Mouse (Mus musculus) brain, embryonic 18.5 days (tissue): ENCODE results near the gene Dnajc27.

Experiments used
- DNase-seq: peaks from one replicate; pipeline ENCODE4 v3.0.0-alpha.2; 2012; ENCODE audit warnings: low read depth, low spot score

Dnajc27 gene

GRCm38 (mm10) chr12:4080311-4080710 is 2.1 kb upstream of the Dnajc27 start:
- peak; percentile 36 for DNase-seq

- DNase-seq = no peak
These were observed 1.1 kb downstream of the Dnajc27 start for GRCm38 (mm10) chr12:4083441-4083840.

- peak; percentile 18 for DNase-seq
These were observed 25.0 kb downstream of the Dnajc27 start for GRCm38 (mm10) chr12:4107383-4107782.

- no peak for DNase-seq
These were observed 33.7 kb downstream of the Dnajc27 start for GRCm38 (mm10) chr12:4116132-4116531.

- DNase-seq = no peak
These were observed 34.8 kb downstream of the Dnajc27 start for GRCm38 (mm10) chr12:4117136-4117535.

- DNase-seq = no peak
These were observed 35.2 kb downstream of the Dnajc27 start for GRCm38 (mm10) chr12:4117579-4117978.

- DNase-seq = no peak
These were observed 45.0 kb downstream of the Dnajc27 start for GRCm38 (mm10) chr12:4127346-4127745.

GRCm38 (mm10) chr12:4132941-4133846 is 50.8 kb downstream of the Dnajc27 start, which contains the start of gene Adcy3:
Gene Adcy3 (plus strand): TSS chr12:4133103.
- peak; percentile 59 for DNase-seq

- DNase-seq = peak; percentile 10
These were observed 51.4 kb downstream of the Dnajc27 start for GRCm38 (mm10) chr12:4133847-4134212.

- DNase-seq = no peak
These were observed 60.8 kb downstream of the Dnajc27 start for GRCm38 (mm10) chr12:4143179-4143578.

GRCm38 (mm10) chr12:4150936-4151335 is 68.6 kb downstream of the Dnajc27 start:
- no peak for DNase-seq

- DNase-seq = no peak
These were observed 69.6 kb downstream of the Dnajc27 start for GRCm38 (mm10) chr12:4151969-4152368.

- DNase-seq = no peak
These were observed 75.1 kb downstream of the Dnajc27 start for GRCm38 (mm10) chr12:4157466-4157865.

GRCm38 (mm10) chr12:4158179-4158578 is 75.8 kb downstream of the Dnajc27 start:
- no peak for DNase-seq

GRCm38 (mm10) chr12:4158868-4159632 is 76.7 kb downstream of the Dnajc27 start:
- DNase-seq = no peak
